Mouse (Mus musculus) megakaryocyte, embryonic 14.5 days (primary cell): ENCODE data around the gene Mex3a. TPM values are rescaled to one million over a fixed set of nuclear protein-coding genes. Genes with fewer than 3 reads are reported as not detected.

Experiments used
- H3K27me3 ChIP-seq: replicated peaks from 2 replicates; pipeline ENCODE3; 2012; ENCODE audit warnings: inconsistent platforms
- H3K36me3 ChIP-seq: replicated peaks from 2 replicates; pipeline ENCODE3; 2012; ENCODE audit warnings: low read length, inconsistent platforms, mixed read lengths
- H3K4me1 ChIP-seq: 2 replicates; pipeline ENCODE4 v1.6.1; 2012; ENCODE audit warnings: inconsistent platforms
- H3K4me3 ChIP-seq: replicated peaks from 2 replicates; pipeline ENCODE3; 2012; ENCODE audit warnings: moderate library complexity, mild to moderate bottlenecking, inconsistent platforms
- H3K9me3 ChIP-seq: 2 replicates; pipeline ENCODE4 v1.6.1; 2012; ENCODE audit warnings: inconsistent platforms
- FLI1 ChIP-seq: IDR thresholded peaks from 2 replicates; pipeline ENCODE4 v1.6.1; 2012; ENCODE audit warnings: low read length, inconsistent platforms, mixed read lengths
- GATA1 ChIP-seq: IDR thresholded peaks from 3 replicates; pipeline ENCODE4 v1.6.1; 2012; ENCODE audit warnings: mixed read lengths, low read length, inconsistent platforms, borderline replicate concordance
- polyA plus RNA-seq: library from polyadenylated mRNA; stranded (reverse); fragments of >175 nt; gene quantifications from 2 replicates; pipeline ENCODE4 v1.2.3, GENCODE M21; 2012; ENCODE audit warnings: low replicate concordance; ENCODE audit not compliant: insufficient read depth

Mex3a gene
- polyA plus RNA-seq, 1 experiment, result 1.6 TPM

DNA sequence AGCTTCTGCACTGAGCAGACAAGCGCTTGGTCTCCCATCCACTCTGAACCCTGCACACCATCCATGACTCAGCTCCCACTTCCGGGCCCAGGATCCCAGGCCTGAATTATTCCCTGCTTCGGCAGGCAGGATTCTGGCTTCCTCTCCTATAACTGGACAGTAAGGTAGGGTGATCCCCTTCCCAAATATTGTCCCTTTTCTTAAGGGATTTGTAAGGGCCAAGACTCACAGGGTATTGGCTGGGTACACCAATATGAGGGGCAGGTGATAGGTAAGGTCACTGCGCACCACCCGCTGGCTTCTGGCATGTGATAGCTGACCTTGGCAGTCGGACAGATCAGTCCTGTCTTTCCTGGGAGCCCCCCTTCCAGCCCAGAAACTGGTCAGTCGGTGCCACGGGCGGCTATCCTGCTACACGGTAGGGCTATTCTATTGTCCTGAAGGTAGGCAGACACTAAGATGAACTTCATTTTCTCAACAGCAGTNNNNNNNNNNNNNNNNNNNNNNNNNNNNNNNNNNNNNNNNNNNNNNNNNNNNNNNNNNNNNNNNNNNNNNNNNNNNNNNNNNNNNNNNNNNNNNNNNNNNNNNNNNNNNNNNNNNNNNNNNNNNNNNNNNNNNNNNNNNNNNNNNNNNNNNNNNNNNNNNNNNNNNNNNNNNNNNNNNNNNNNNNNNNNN is 36.3 kb upstream of the Mex3a start:
- no peaks in the 10 kb centered on the region for H3K27me3 ChIP-seq
- H3K9me3 ChIP-seq, result no peaks in the 10 kb centered on the region
- TF ChIP-seq GATA1 (no peak), FLI1 (no peak)
- H3K36me3 ChIP-seq, result peaks cover 72% of the 10 kb centered on the region
- peaks cover 91% of the 10 kb centered on the region for H3K4me1 ChIP-seq
- H3K4me3 ChIP-seq, result peak overlapping the region; percentile 86

DNA sequence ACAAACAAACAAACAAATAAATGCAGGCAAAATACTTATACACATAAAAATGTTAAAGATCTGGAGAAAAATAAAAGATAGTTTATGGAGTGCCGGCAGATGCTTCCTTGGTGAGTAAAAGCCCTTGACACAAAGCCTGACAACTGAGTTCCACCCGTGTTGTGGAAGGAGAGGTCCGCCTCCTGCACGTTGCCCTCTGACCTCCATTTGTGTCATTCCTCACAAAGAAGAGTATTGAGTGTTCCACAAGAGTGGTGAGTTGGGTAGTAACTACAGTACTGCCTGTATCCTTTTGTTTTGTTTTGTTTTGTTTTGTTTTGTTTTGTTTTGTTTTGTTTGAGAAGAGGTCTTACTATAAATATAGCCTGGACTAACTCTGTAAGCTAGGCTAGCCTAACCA is 32.6 kb upstream of the Mex3a start:
- H3K9me3 ChIP-seq, result no peaks in the 10 kb centered on the region
- TF ChIP-seq FLI1 (no peak), GATA1 (no peak)
- peaks cover 71% of the 10 kb centered on the region for H3K36me3 ChIP-seq
- H3K4me3 ChIP-seq, result peak overlapping the region; percentile 99
- H3K27me3 ChIP-seq, result no peaks in the 10 kb centered on the region
- peaks cover 92% of the 10 kb centered on the region for H3K4me1 ChIP-seq

DNA sequence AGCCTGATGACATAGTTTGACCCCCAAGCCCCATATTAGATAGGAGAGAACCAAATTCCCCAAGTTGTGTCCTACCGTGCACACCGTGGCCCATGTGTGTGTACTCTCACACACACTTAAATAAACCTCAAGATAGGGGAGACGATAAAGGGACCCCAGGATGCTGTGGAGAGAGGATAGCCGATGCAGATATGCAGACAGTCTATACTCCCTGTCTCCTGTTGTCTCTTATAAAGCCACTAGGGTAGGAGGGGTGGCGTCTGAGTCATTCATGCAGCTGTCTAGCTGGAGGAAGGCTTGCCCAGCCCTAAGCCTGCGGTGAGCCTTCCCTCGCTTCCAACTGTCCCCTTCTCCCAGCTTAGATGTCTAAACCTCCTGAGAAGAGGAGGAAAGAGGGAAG is 32.1 kb upstream of the Mex3a start:
- Histone ChIP-seq H3K4me1 (peaks cover 92% of the 10 kb centered on the region), H3K36me3 (peaks cover 66% of the 10 kb centered on the region), H3K9me3 (no peaks in the 10 kb centered on the region), H3K27me3 (no peaks in the 10 kb centered on the region), H3K4me3 (peak overlapping the region; percentile 99)
- no peak for TF ChIP-seq GATA1
- TF ChIP-seq FLI1, result no peak

DNA sequence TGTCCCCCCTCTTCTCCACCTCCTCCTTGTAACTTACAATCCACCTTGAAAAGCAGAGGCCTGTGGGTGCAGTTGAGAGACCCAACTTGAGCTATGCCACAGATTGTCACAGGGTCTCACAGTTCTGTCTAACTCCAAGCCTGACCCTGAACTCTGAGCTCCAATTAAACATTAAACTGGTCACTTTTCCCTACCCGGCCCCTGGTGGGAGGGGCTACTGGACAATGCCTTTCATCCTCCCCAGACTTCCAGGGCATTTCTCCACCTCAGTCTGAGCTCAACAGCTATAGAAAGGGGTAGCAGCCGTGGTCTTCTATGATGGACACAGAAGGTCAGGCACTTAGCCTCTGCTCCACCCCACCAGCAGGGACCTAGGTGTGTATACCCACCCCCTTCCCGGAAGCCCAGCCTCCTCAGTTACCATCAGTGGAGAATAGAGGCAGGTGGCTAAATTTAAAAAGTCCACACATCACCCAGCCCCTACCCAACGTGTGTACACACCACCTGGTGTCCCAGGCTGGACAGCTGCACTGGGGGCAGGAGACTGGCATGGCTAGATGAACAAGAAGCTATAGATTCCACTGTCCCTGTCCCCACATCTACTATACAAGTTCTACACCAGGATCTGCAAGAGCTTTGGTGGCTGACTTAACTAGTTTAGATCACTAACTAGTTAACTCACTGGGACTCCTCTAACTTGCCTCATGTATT is 31.4 kb upstream of the Mex3a start:
- peaks cover 59% of the 10 kb centered on the region for H3K36me3 ChIP-seq
- H3K9me3 ChIP-seq, result no peaks in the 10 kb centered on the region
- no peak for TF ChIP-seq GATA1
- peaks cover 92% of the 10 kb centered on the region for H3K4me1 ChIP-seq
- H3K4me3 ChIP-seq, result peak overlapping the region; percentile 99
- H3K27me3 ChIP-seq, result no peaks in the 10 kb centered on the region

DNA sequence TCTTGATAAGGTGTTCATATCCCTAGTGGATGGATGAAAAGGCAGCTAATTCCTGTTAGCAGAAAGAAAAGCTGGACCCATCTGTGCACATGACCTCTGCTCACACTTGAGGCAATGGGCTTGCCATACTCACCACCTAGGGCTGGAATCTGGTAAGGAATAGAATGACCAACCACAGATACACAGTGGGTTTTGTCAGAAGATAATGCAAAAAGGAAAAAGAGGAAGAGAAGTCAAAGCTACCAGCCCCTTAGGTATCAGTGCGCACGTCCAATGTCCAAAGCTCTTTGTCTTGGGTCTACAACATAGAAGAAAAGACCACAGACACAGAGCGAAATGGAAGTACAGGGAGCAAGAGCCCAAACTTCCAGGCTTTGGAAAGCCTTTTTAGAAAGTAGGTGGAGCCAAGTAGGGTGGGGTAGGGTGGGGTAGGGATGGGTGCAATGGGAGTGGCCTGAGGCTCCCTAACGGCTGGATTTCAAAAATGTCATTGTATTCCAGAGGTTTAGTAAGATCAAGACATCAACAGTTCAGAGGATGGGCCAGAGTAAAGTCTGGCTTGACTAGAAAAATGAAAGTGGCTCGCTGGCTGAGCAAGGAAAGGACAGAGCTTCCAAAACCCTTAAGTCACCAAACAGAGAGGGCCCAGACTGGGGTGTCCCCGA is 30.7 kb upstream of the Mex3a start:
- H3K27me3 ChIP-seq, result no peaks in the 10 kb centered on the region
- peaks cover 92% of the 10 kb centered on the region for H3K4me1 ChIP-seq
- no peaks in the 10 kb centered on the region for H3K9me3 ChIP-seq

DNA sequence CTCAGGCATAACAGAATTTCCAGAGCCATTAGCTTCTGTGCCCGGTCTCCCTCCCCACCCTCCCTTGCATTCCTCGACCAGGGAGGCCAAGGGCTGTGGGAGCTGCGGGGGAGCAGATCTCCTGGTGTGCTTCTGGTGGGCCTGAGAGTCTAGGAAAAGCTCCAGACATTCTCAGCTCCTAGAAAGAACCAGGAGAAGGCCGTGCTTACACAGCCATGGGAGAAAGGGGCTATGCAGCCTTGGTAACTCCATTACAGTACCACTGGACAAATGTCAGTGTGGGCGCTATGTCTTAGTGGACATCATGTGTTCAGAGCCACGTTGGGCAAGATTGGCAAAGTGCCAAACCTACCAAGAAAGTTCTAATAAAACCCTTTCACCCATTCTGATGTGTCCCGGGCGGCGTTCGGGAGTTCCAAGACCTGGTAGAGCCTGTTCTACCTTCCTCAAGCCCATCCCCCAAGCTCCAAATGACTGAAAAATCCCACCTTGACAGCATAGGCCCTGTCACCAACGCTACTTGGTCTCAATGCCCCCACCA is 30.1 kb upstream of the Mex3a start:
- H3K4me1 ChIP-seq, result peaks cover 93% of the 10 kb centered on the region
- H3K9me3 ChIP-seq, result no peaks in the 10 kb centered on the region
- peaks cover 54% of the 10 kb centered on the region for H3K36me3 ChIP-seq
- TF ChIP-seq GATA1 (no peak), FLI1 (no peak)
- peak overlapping the region; percentile 99 for H3K4me3 ChIP-seq
- H3K27me3 ChIP-seq, result no peaks in the 10 kb centered on the region

More for the DNA sequence above, 30.7 kb upstream of the Mex3a start:
- Histone ChIP-seq H3K4me3 (peak overlapping the region; percentile 99), H3K36me3 (peaks cover 56% of the 10 kb centered on the region)
- TF ChIP-seq GATA1 (no peak), FLI1 (no peak)

DNA sequence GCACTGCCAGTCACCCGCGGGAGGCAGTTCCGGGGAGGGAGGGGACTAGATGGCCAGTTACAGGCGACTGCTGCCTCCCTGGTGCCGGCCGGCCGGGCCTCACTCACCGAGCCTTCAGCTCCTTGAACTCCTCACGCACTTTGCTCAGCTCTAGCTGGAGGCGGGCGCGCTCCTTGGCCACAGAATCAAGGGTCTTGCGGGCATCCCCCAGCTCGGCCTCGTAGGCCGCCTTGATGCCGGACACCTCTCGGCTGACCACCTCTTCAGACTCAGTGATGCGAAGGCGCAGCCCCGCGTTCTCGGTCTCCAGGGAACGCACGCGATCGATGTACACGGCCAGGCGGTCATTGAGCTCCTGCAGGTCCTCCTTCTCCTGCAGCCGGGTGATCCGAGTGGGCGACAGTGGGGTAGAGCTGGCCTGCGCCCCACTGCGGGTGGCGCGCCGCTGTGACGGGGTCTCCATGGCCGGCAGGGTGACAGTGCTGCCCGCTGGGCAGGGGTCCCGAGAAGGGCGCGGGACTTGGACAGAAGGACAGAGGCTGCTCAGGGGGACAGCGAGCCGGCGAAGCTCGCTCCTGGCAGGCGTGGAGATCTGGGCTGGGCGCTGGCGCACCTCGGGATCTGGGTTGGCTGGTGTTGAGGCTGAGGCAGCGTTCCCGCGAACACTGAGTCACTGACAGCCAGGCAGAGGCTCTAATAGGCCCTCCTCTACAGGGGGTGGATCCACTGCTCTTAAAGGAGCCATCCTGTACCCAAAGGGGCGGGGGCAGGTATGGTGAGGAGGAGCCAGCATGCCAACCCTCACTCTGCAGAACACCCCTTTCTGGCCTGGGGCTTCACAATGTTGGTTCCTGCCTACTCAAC is 29.3 kb upstream of the Mex3a start:
- no peak for TF ChIP-seq GATA1
- peaks cover 48% of the 10 kb centered on the region for H3K36me3 ChIP-seq
- peak overlapping the region; percentile 99 for H3K4me3 ChIP-seq
- H3K4me1 ChIP-seq, result peaks cover 93% of the 10 kb centered on the region
- H3K27me3 ChIP-seq, result no peaks in the 10 kb centered on the region
- H3K9me3 ChIP-seq, result no peaks in the 10 kb centered on the region

DNA sequence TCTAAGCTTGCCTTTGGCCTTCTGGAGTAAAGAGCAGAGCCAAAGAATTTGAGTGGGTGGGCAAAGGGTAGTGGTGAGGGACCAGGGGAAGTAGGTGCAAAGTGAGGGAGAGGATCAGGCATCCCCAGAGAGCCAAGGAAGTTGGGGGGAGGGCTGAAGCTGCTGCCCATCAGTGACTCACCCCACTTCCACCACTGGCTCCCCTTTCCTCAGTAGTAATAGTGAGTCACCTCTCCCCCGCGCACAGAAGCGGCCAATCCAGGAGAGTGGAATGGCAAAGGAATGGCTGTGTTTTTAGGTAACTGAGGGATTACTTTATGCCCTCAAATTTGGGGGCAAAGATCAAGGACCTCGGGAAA is 28.7 kb upstream of the Mex3a start:
- no peak for TF ChIP-seq GATA1
- TF ChIP-seq FLI1, result no peak
- Histone ChIP-seq H3K36me3 (peaks cover 47% of the 10 kb centered on the region), H3K9me3 (no peaks in the 10 kb centered on the region), H3K4me3 (peak overlapping the region; percentile 99), H3K27me3 (no peaks in the 10 kb centered on the region), H3K4me1 (peaks cover 93% of the 10 kb centered on the region)
